Mouse (Mus musculus): ENCODE measurements around the gene Hoxc8.

The Hoxc8 gene

GRCm38 (mm10) chr15:102981379-102982288, 8.8 kb upstream of the Hoxc8 start:
- DNase-seq (ENCODE audit: low spot score) = no peak

- no peak for DNase-seq (ENCODE audit: low spot score)
Measured at GRCm38 (mm10) chr15:102983716-102984115, 6.7 kb upstream of the Hoxc8 start.

GRCm38 (mm10) chr15:102984521-102984920, 5.9 kb upstream of the Hoxc8 start:
- no peak for DNase-seq (ENCODE audit: low spot score)

- no peak for DNase-seq (ENCODE audit: low spot score)
Measured at GRCm38 (mm10) chr15:102984925-102985324, 5.5 kb upstream of the Hoxc8 start.

DNA sequence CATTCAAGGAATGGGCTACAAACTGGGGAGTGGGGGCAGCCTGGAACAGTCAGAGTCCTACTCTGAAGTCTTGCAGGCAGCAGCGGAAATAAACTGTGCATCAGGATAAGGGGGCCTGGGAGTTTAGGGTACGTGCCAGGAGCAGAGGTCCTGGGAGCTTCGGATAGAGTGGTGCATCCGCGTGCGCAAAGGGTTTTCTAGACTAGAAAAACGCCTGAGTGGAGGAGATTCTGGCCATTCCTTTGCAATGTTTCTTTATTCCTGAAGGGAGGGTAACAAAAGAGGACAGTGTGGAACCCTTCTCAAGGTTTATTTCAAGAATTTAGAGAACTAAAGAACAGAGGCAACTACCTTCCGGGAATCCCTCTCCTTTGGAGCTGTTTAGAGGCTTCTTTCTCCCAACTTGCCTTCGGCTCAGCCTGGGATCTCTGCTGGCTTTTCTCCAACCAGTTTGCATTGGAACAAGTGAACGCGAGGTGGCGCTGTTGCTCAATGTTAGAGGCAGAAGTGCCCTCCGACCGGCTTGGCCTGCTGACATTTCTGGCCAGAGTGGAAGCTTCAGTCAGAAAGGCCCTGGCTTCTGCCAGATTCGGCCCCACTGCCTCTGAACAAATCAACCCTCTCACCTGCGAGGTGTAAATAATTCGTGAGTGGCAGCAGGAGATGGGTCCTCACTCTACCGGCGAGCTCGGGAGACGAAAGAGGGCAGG, 3.1 kb upstream of the Hoxc8 start:
- DNase-seq (ENCODE audit: low spot score) = peak; percentile 85

GRCm38 (mm10) chr15:102988078-102988477, 2.3 kb upstream of the Hoxc8 start:
- no peak for DNase-seq (ENCODE audit: low spot score)

DNA sequence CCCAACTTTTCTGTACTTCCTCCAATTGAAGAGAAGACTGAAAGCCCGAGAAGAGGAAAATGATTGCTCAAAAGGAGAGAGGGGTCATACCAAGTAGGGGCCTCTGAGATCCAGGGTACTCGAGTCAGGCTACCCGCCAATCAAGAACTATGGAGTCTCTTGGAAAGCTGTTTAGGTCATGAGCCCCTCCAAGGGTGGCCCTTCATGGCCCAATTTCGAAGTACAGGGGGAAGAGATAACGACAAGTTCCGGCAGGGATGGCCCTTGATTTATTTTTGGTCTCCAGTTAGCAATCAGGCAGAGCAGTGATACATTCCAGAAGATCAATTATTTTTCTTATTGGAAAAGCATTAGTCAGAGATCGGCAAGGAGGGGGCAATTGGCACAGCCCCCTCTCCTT, 1.4 kb downstream of the Hoxc8 start:
- DNase-seq (ENCODE audit: low spot score) = no peak

- no peak for DNase-seq (ENCODE audit: low spot score)
Measured at GRCm38 (mm10) chr15:102992206-102992605, 1.8 kb downstream of the Hoxc8 start.

- DNase-seq (ENCODE audit: low spot score) = no peak
Measured at GRCm38 (mm10) chr15:102992863-102993262, 2.5 kb downstream of the Hoxc8 start.

DNA sequence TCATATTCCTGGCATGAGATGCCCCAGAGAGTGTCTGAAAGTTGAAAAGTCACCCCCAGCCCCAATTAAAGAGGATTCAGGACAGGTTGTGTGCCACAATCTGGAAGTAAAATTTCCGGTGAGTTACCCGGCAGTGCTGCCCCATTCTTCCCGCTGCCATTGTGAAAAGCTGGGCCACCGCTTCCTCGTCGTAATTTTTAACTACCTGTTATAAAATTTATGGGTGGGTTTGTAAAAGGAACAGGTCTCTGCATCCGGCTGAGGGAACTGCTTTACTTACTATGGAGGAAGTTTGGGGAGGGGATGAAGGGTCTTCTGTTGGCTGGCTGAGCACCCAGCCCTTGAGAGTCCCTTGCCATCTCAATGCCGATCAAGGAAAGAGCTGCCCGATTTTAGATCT, 6.1 kb downstream of the Hoxc8 start:
- DNase-seq (ENCODE audit: low spot score) = no peak

GRCm38 (mm10) chr15:102997431-102997830, 7.0 kb downstream of the Hoxc8 start:
- DNase-seq (ENCODE audit: low spot score) = no peak

GRCm38 (mm10) chr15:102997939-102998355, 7.5 kb downstream of the Hoxc8 start, which contains the start of gene Hoxc6:
Hoxc6 (plus strand) TSS chr15:102998257.
- no peak for DNase-seq (ENCODE audit: low spot score)

- DNase-seq (ENCODE audit: low spot score) = no peak
Measured at GRCm38 (mm10) chr15:102998608-102999182, 8.3 kb downstream of the Hoxc8 start.

- no peak for DNase-seq (ENCODE audit: low spot score)
Measured at GRCm38 (mm10) chr15:102999183-102999831, 8.9 kb downstream of the Hoxc8 start.

- no peak for DNase-seq (ENCODE audit: low spot score)
Measured at GRCm38 (mm10) chr15:102999955-103000354, 9.5 kb downstream of the Hoxc8 start.

DNA sequence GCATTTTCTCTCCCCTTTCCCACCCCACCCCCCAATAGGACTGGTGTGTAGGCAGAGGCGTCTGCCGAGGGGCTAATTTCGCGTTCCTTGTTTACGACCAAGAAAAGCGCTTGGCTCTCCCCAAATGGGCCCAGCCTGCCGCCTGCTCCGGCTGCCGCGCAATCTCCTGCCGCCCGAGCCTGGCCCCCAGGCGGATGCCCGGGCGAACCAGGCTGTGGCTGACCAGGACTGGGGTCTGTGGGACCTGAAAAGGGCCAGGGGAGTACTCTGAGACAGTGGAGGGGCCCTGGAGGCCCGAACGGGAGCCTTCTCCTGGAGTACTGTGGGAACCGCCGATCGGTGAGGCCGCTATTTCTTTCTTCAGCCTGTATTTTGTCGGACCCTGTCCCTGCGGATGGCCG, 10.1 kb downstream of the Hoxc8 start:
- no peak for DNase-seq (ENCODE audit: low spot score)

- no peak for DNase-seq (ENCODE audit: low spot score)
Measured at GRCm38 (mm10) chr15:103001370-103001769, 11.0 kb downstream of the Hoxc8 start.

DNA sequence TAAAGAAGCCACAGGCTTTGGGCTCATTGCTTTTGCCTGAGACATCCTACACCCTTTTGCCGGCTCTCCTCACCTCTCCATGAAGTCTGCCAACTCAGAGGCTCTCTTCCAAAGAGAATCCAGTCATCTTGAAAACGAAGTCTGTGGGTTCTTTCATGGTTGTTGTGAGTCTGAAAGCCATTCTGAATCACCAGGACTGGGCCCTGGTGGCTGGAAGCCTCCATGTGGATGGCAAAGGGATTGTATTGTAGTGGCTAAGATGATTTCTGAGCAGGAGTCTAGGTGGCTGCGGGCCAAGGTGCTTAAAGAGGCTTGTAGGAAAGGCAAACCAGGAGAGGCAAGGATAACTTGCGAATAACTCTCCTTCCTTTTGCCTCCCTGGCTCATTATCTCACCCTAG, 11.7 kb downstream of the Hoxc8 start:
- DNase-seq (ENCODE audit: low spot score) = no peak

DNA sequence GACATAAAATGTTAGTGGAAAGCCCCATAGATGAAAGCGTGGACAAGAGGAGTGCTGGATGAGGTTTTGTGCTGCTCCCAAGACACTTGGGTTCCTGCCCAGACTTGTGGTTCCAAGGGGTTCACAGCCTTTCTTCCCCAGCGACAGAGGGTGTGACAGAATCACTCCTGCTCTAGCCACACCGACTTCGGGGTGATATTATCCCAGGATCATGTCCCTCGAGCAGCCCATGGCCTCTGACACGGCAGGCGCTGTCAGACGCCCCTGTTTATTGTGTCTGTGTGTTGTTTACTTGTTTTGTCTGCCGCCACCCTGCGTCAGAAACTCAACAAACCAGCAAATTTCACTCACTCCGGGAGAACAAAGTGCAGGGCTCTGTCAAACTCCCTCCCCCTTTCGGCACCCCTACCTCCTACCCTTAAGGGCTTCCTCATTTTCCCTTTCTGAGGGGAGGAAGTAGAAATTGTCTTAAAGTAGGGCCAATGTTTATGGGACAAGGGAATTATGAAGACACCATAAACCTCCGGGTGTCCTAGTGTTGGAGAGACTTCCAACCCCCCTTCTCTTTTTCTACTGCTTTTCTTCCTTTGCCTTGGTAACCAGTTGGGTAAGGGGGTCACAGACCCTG, 12.5 kb downstream of the Hoxc8 start:
- DNase-seq (ENCODE audit: low spot score) = no peak

DNA sequence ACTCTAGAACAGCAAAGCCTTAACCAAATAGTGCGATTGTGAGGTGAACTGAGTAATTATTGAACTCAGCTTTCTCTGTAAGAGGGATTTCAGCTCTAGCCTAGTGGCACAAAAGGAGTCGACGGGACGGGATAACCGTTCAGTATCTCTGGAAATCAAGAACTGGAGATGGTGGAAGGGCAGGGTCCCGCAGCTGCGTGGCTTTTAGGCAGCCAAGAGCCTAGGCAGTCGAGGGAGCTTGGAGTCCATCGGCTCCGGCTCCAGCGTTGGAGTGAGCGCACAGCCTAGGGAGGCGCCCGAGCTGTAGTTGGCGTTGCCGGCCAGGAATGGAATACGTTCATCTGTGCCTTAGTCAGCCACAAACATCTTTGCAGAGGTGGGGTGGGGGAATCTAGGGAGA, 14.9 kb downstream of the Hoxc8 start:
- no peak for DNase-seq (ENCODE audit: low spot score)

DNA sequence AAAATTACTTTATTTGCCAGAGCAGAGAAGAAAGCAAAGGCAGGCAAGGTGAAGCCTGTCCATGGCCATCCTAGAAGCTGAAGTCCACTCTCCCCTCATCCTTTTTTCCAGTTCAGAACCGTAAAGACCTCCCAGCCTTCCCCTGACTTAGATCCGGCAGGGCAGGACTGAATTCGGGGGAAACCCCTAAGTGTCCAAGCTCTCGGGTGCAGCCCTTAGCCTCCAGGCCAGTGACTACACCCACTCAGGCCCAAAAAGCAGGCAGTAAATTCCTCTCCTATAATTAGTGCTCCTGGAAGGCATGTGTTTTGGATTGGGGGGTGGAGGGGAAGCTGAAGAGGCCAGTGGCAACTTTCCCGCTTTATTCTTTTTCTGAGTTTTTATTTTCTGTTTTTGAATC, 15.4 kb downstream of the Hoxc8 start:
- no peak for DNase-seq (ENCODE audit: low spot score)

DNA sequence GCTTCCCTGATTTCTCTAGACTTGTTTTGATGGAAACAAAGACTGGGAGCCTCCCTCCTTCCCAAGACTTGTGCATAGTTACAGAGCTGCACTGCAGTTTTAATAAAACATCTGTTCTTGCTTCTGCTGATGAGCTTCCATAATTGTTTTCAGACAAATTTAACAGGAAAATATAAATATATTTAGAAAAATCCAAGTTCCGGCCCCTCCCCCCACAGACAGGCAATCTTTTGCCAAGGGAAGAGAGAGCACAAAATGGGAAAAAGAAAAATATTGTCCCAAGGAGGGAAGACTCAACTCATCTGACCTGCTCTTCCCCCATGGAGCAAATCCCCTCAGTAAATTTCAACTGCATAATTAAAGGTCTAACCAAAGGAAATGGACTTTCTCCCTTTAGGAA, 15.9 kb downstream of the Hoxc8 start:
- no peak for DNase-seq (ENCODE audit: low spot score)

All from urinary bladder, postnatal 10 days (tissue).